23 mouse cellular contexts compared by ENCODE assay signal in genomic region chr5:127057770-127058169, GRCm38 (mm10).
DNase-seq lines count a peak whose midpoint lies in the region; ATAC-seq and TF ChIP-seq lines count a peak whose summit lies in the region.
"Had no signal": no experiment of that assay in that cellular context is flagged by ENCODE, and none has a peak within 500 bp of the region (broad histone marks: within the 10 kb centered on the region; RNA-seq: fewer than 3 reads in every experiment).

No protein-coding gene starts in this region.

- no peak for ATAC-seq in hindbrain, postnatal 0 days
- no peak for ATAC-seq in hindbrain, embryonic 14.5 days (ENCODE audit: low FRiP score)
- ATAC-seq in stomach, postnatal 0 days (ENCODE audit: low FRiP score, low TSS enrichment), result no peak
- ATAC-seq: forebrain, embryonic 15.5 days; inflammation-experienced regulatory T-cells, adult 6 months had no signal

- no peak for TF ChIP-seq POLR2A in ES-Bruce4 (IDR thresholded peaks at IDR 0.05; ENCODE audit: insufficient read depth, low read length)

- no peaks in the 10 kb centered on the region for H3K4me1 ChIP-seq in hindbrain, postnatal 0 days (ENCODE audit: insufficient read depth, low read length)
- H3K4me1 ChIP-seq in hindbrain, embryonic 14.5 days (replicated peaks; ENCODE audit: control insufficient read depth, insufficient read depth, low read length), result no peaks in the 10 kb centered on the region
- H3K4me1 ChIP-seq in ES-Bruce4 (ENCODE audit: control insufficient read depth, insufficient read depth, low read length), result no peaks in the 10 kb centered on the region
- no peaks in the 10 kb centered on the region for H3K4me1 ChIP-seq in stomach, postnatal 0 days (replicated peaks; ENCODE audit: control insufficient read depth, insufficient read depth)
- H3K4me1 ChIP-seq: embryonic facial prominence, embryonic 15.5 days; forebrain, embryonic 10.5 days; forebrain, embryonic 15.5 days; heart, embryonic 10.5 days; hindbrain, embryonic 10.5 days; hindbrain, embryonic 15.5 days had no signal

- H3K27me3 ChIP-seq in hindbrain, postnatal 0 days (ENCODE audit: insufficient read depth, low read length), result no peaks in the 10 kb centered on the region
- no peaks in the 10 kb centered on the region for H3K27me3 ChIP-seq in hindbrain, embryonic 14.5 days (ENCODE audit: control insufficient read depth, insufficient read depth, low read length)
- H3K27me3 ChIP-seq in ES-Bruce4 (ENCODE audit: control insufficient read depth, insufficient read depth, low read length, poor library complexity, severe bottlenecking), result no peaks in the 10 kb centered on the region
- no peaks in the 10 kb centered on the region for H3K27me3 ChIP-seq in stomach, postnatal 0 days (ENCODE audit: control insufficient read depth, insufficient read depth, low read length)
- H3K27me3 ChIP-seq: CH12.LX; embryonic facial prominence, embryonic 15.5 days; forebrain, embryonic 15.5 days; hindbrain, embryonic 15.5 days had no signal

- peak; percentile 43 for TF ChIP-seq CTCF in hindbrain, postnatal 0 days (IDR thresholded peaks at IDR 0.05; ENCODE audit: low read depth)
- TF ChIP-seq CTCF in left cerebral cortex, adult 2 months (IDR thresholded peaks at IDR 0.05), result peak; percentile 38
- TF ChIP-seq CTCF in ES-Bruce4 (IDR thresholded peaks at IDR 0.05; ENCODE audit: low read depth, low read length), result peak; percentile 16
- peak; percentile 30 for TF ChIP-seq CTCF in stomach, postnatal 0 days (IDR thresholded peaks at IDR 0.05; ENCODE audit: low read depth)

- no peak overlapping the region for H3K9ac ChIP-seq in hindbrain, postnatal 0 days (replicated peaks; ENCODE audit: low read length)
- no peak overlapping the region for H3K9ac ChIP-seq in hindbrain, embryonic 14.5 days
- no peak overlapping the region for H3K9ac ChIP-seq in ES-Bruce4 (ENCODE audit: low read depth, poor library complexity, severe bottlenecking)
- no peak overlapping the region for H3K9ac ChIP-seq in stomach, postnatal 0 days (ENCODE audit: low read length)
- H3K9ac ChIP-seq: embryonic facial prominence, embryonic 15.5 days; forebrain, embryonic 15.5 days; hindbrain, embryonic 15.5 days had no signal

- TF ChIP-seq EP300 in ES-Bruce4 (IDR thresholded peaks at IDR 0.05; ENCODE audit: insufficient read depth, low read depth, low read length), result no peak
- no peak for TF ChIP-seq EP300 in stomach, postnatal 0 days (optimal IDR thresholded peaks at IDR 0.05)

- H3K36me3 ChIP-seq in hindbrain, postnatal 0 days (ENCODE audit: insufficient read depth, low read length), result no peaks in the 10 kb centered on the region
- no peaks in the 10 kb centered on the region for H3K36me3 ChIP-seq in hindbrain, embryonic 14.5 days (replicated peaks; ENCODE audit: control insufficient read depth, insufficient read depth)
- H3K36me3 ChIP-seq in ES-Bruce4 (ENCODE audit: control insufficient read depth, insufficient read depth, low read length, poor library complexity, severe bottlenecking), result no peaks in the 10 kb centered on the region
- no peaks in the 10 kb centered on the region for H3K36me3 ChIP-seq in stomach, postnatal 0 days (ENCODE audit: control insufficient read depth, insufficient read depth, low read length)
- H3K36me3 ChIP-seq: embryonic facial prominence, embryonic 15.5 days; forebrain, embryonic 10.5 days; forebrain, embryonic 15.5 days; G1E; heart, embryonic 10.5 days; hindbrain, embryonic 10.5 days; hindbrain, embryonic 15.5 days had no signal

- no peak overlapping the region for H3K4me2 ChIP-seq in hindbrain, postnatal 0 days (ENCODE audit: low read depth, low read length)
- no peak overlapping the region for H3K4me2 ChIP-seq in hindbrain, embryonic 14.5 days (replicated peaks)
- no peak overlapping the region for H3K4me2 ChIP-seq in stomach, postnatal 0 days (replicated peaks; ENCODE audit: low read depth)
- H3K4me2 ChIP-seq: embryonic facial prominence, embryonic 15.5 days; forebrain, embryonic 15.5 days; hindbrain, embryonic 15.5 days had no signal

- no peak overlapping the region for H3K4me3 ChIP-seq in hindbrain, postnatal 0 days (ENCODE audit: low read length)
- no peak overlapping the region for H3K4me3 ChIP-seq in hindbrain, embryonic 14.5 days (replicated peaks; ENCODE audit: low read length)
- H3K4me3 ChIP-seq in left cerebral cortex, adult 2 months, result no peak overlapping the region
- no peak overlapping the region for H3K4me3 ChIP-seq in ES-Bruce4 (ENCODE audit: low read depth, low read length)
- H3K4me3 ChIP-seq in stomach, postnatal 0 days (ENCODE audit: low read depth, low read length), result no peak overlapping the region
- H3K4me3 ChIP-seq: embryonic facial prominence, embryonic 15.5 days; erythroblast, embryonic 14.5 days; forebrain, embryonic 10.5 days; forebrain, embryonic 15.5 days; heart, embryonic 10.5 days; hindbrain, embryonic 10.5 days; hindbrain, embryonic 15.5 days had no signal

- DNase-seq in hindbrain, postnatal 0 days (ENCODE audit: low spot score), result no peak
- DNase-seq in hindbrain, embryonic 14.5 days (ENCODE audit: low spot score), result no peak
- DNase-seq in left cerebral cortex, adult 2 months (ENCODE audit: extremely low spot score in 1 of 2, low spot score in 2 of 2), result no peak
- DNase-seq in left cerebral cortex, adult 18-20 months (ENCODE audit: low spot score in 2 of 2), result no peak
- DNase-seq in stomach, postnatal 0 days (ENCODE audit: low spot score), result no peak
- DNase-seq in spleen, postnatal 14 days (ENCODE audit: low spot score in 2 of 2), result no peak
- DNase-seq: adrenal gland, postnatal 10 days; cerebellum, adult 18-20 months; cerebellum, postnatal 10 days; embryo, embryonic 11 days; gastrocnemius, postnatal 10 days; heart, adult 18-20 months had no signal

- intact Hi-C loops in left cerebral cortex, adult 2 months (cut with DNase I), result no loop called here

- H3K27ac ChIP-seq in hindbrain, postnatal 0 days, result no peak overlapping the region
- H3K27ac ChIP-seq in hindbrain, embryonic 14.5 days, result no peak overlapping the region
- no peak overlapping the region for H3K27ac ChIP-seq in left cerebral cortex, adult 2 months
- H3K27ac ChIP-seq in ES-Bruce4 (ENCODE audit: insufficient read depth, low read length), result no peak overlapping the region
- H3K27ac ChIP-seq in stomach, postnatal 0 days (replicated peaks), result no peak overlapping the region
- H3K27ac ChIP-seq: embryonic facial prominence, embryonic 15.5 days; forebrain, embryonic 10.5 days; forebrain, embryonic 15.5 days; heart, embryonic 10.5 days; hindbrain, embryonic 10.5 days; hindbrain, embryonic 15.5 days had no signal

- 75% methylated on average over 4 of the region's 4 CpGs for WGBS in hindbrain, postnatal 0 days
- WGBS in hindbrain, embryonic 14.5 days, result 87% methylated on average over 4 of the region's 4 CpGs
- WGBS in stomach, postnatal 0 days, result 68% methylated on average over 4 of the region's 4 CpGs

- no peaks in the 10 kb centered on the region for H3K9me3 ChIP-seq in hindbrain, postnatal 0 days (ENCODE audit: low read length)
- peaks cover 4% of the 10 kb centered on the region; the same call in 1 of the 2 replicates for H3K9me3 ChIP-seq in hindbrain, embryonic 14.5 days (ENCODE audit: control insufficient read depth, low read length)
- H3K9me3 ChIP-seq in ES-Bruce4 (replicated peaks; ENCODE audit: control insufficient read depth, insufficient read depth, low read length, poor library complexity, severe bottlenecking), result no peaks in the 10 kb centered on the region
- H3K9me3 ChIP-seq in stomach, postnatal 0 days (ENCODE audit: control insufficient read depth, low read length), result no peaks in the 10 kb centered on the region
- H3K9me3 ChIP-seq: embryonic facial prominence, embryonic 15.5 days; forebrain, embryonic 15.5 days; heart, embryonic 10.5 days; hindbrain, embryonic 15.5 days had no signal
